ENCODE assay signal across 19 mouse cellular contexts in the genomic region with DNA sequence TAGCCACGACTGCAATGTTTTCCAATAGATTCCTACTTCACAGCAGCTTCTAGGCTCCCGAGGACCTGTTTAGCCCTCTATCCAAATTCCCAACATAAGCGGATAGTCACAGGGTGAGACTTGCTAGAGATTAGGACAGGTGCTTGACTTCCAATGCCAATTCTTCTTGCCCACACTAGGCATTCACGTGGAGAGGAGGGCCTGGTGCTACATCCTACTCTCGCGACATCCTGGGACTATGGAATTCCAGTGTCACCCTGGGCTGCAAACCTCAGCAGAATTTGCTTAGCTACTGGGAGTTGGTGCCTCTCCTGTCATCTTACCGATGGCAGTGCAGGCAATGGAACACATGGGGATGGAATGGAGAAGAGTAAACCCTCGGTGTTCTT. TPM values are rescaled to one million over a fixed set of nuclear protein-coding genes. Genes with fewer than 3 reads are reported as not detected.
DNase-seq lines count a peak whose midpoint lies in the region; ATAC-seq and TF ChIP-seq lines count a peak whose summit lies in the region.
"Had no signal": no experiment of that assay in that cellular context is flagged by ENCODE, and none has a peak within 500 bp of the region (broad histone marks: within the 10 kb centered on the region; RNA-seq: fewer than 3 reads in every experiment).

No protein-coding gene starts in this region.

- no peak overlapping the region for H3K4me3 ChIP-seq in heart, adult 2 months
- no peak overlapping the region for H3K4me3 ChIP-seq in heart, embryonic 14.5 days (ENCODE audit: control insufficient read depth in 1 of 2, insufficient read depth in 1 of 2, low read depth in 1 of 2, low read length in 2 of 2)
- H3K4me3 ChIP-seq in testis, adult 2 months (ENCODE audit: control insufficient read depth, low read depth, low read length) = no peak overlapping the region
- H3K4me3 ChIP-seq: embryonic facial prominence, embryonic 10.5 days; forebrain, embryonic 13.5 days; hindbrain, embryonic 15.5 days had no signal

- peak overlapping the region; percentile 75 for H3K27ac ChIP-seq in heart, adult 2 months
- H3K27ac ChIP-seq in heart, embryonic 14.5 days (replicated peaks in 1 of 2; ENCODE audit: control insufficient read depth in 1 of 2, insufficient read depth in 1 of 2, low read depth in 2 of 2, low read length in 2 of 2) = peak overlapping the region; percentile 15 to 55; a peak in 3 of 4 replicates
- H3K27ac ChIP-seq in testis, adult 2 months (ENCODE audit: control insufficient read depth, insufficient read depth, low read depth, low read length) = peak overlapping the region; percentile 45
- H3K27ac ChIP-seq: embryonic facial prominence, embryonic 10.5 days; forebrain, embryonic 13.5 days; hindbrain, embryonic 15.5 days had no signal

- H3K79me2 ChIP-seq in heart, adult 2 months (replicated peaks; ENCODE audit: control insufficient read depth, insufficient read depth, low read length) = no peaks in the 10 kb centered on the region

- 51% methylated on average over 8 of the region's 8 CpGs for WGBS in heart, adult 2 months
- 72% methylated on average over 8 of the region's 8 CpGs for WGBS in heart, embryonic 14.5 days

- H3K9me3 ChIP-seq in heart, embryonic 14.5 days (ENCODE audit: control insufficient read depth, low read length) = no peaks in the 10 kb centered on the region
- H3K9me3 ChIP-seq: embryonic facial prominence, embryonic 10.5 days; forebrain, embryonic 13.5 days; hindbrain, embryonic 15.5 days had no signal

- no peak overlapping the region for H3K4me2 ChIP-seq in heart, embryonic 14.5 days (ENCODE audit: low read length)
- H3K4me2 ChIP-seq: forebrain, embryonic 13.5 days; hindbrain, embryonic 15.5 days had no signal

- H3K36me3 ChIP-seq in heart, adult 2 months (ENCODE audit: control insufficient read depth, insufficient read depth, low read length) = peaks cover 3% of the 10 kb centered on the region; the same call in 1 of the 2 replicates
- no peaks in the 10 kb centered on the region for H3K36me3 ChIP-seq in heart, embryonic 14.5 days (ENCODE audit: control insufficient read depth, insufficient read depth, low read length)
- H3K36me3 ChIP-seq in testis, adult 2 months (ENCODE audit: control insufficient read depth, insufficient read depth, low read length) = no peaks in the 10 kb centered on the region
- H3K36me3 ChIP-seq: embryonic facial prominence, embryonic 10.5 days; hindbrain, embryonic 15.5 days had no signal

- no peak for TF ChIP-seq CTCF in heart, adult 2 months (IDR thresholded peaks at IDR 0.05)
- no peak for TF ChIP-seq CTCF in testis, adult 2 months (IDR thresholded peaks at IDR 0.05; ENCODE audit: control insufficient read depth, insufficient read depth, insufficient replicate concordance, low read depth, low read length)

- no peaks in the 10 kb centered on the region for H3K27me3 ChIP-seq in heart, adult 2 months (ENCODE audit: control insufficient read depth, insufficient read depth, low read length)
- no peaks in the 10 kb centered on the region for H3K27me3 ChIP-seq in heart, embryonic 14.5 days (ENCODE audit: control insufficient read depth, insufficient read depth, low read length)
- H3K27me3 ChIP-seq in testis, adult 2 months (ENCODE audit: control insufficient read depth, insufficient read depth, low read length) = no peaks in the 10 kb centered on the region
- H3K27me3 ChIP-seq: forebrain, embryonic 13.5 days; hindbrain, embryonic 15.5 days had no signal

- DNase-seq in heart, adult 2 months = no peak
- DNase-seq in heart, adult 9 months (ENCODE audit: low spot score in 2 of 2) = no peak
- no peak for DNase-seq in heart, adult 8-10 months (ENCODE audit: low spot score)
- no peak for DNase-seq in testis, postnatal 10 days (ENCODE audit: low spot score)
- DNase-seq in adipocyte (ENCODE audit: low spot score) = no peak
- DNase-seq: cerebellum, adult 2 months; forebrain, postnatal 0 days; gastrocnemius, postnatal 14 days; kidney, adult 2 months had no signal

- TF ChIP-seq POLR2A in heart, adult 2 months (IDR thresholded peaks at IDR 0.05; ENCODE audit: insufficient read depth, low read depth, low read length) = no peak
- no peak for TF ChIP-seq POLR2A in testis, adult 2 months (IDR thresholded peaks at IDR 0.05; ENCODE audit: control insufficient read depth, low read depth, low read length)

- H3K9ac ChIP-seq in heart, adult 2 months (ENCODE audit: low read depth, low read length) = no peak overlapping the region
- no peak overlapping the region for H3K9ac ChIP-seq in heart, embryonic 14.5 days (ENCODE audit: low read length)
- H3K9ac ChIP-seq: forebrain, embryonic 13.5 days; forebrain, postnatal 0 days; hindbrain, embryonic 15.5 days had no signal

- H3K4me1 ChIP-seq in heart, adult 2 months (ENCODE audit: control insufficient read depth, insufficient read depth, low read length) = peaks cover 5% of the 10 kb centered on the region
- H3K4me1 ChIP-seq in heart, embryonic 14.5 days (ENCODE audit: control insufficient read depth in 2 of 2, insufficient read depth in 2 of 2, low read length in 2 of 2) = peaks cover 3 to 10% of the 10 kb centered on the region in 2 experiments; a peak in 3 of 4 replicates
- H3K4me1 ChIP-seq in testis, adult 2 months (ENCODE audit: control insufficient read depth, insufficient read depth, low read length) = no peaks in the 10 kb centered on the region
- H3K4me1 ChIP-seq: embryonic facial prominence, embryonic 10.5 days; forebrain, embryonic 13.5 days; hindbrain, embryonic 15.5 days had no signal

- TF ChIP-seq EP300 in heart, adult 2 months (IDR thresholded peaks at IDR 0.05; ENCODE audit: insufficient read depth, low read depth, low read length) = no peak

- intact Hi-C loops in heart, adult 2 months (cut with DNase I) = no loop called here

- no peak for ATAC-seq in heart, embryonic 14.5 days (ENCODE audit: insufficient number of reproducible peaks, insufficient read depth, low FRiP score, low read depth)
- ATAC-seq: forebrain, embryonic 13.5 days; forebrain, postnatal 0 days; intestine, embryonic 16.5 days had no signal

RNA-seq across cellular contexts. Expression of a gene that starts 13.3 kb away (rescaled TPM):
- total RNA-seq in heart, adult 2 months (2021) = under 1 TPM; 0.27 to 0.94 TPM
- 0.86 and 1.3 TPM in 2 replicates for polyA plus RNA-seq in heart, adult 2 months (2012; rRNA removed)
- 0.24 and 0.39 TPM in 2 replicates for polyA plus RNA-seq in heart, embryonic 14.5 days (2014; fragmentation: Nextera tagmentation; extraction: Ambion mirVana)
- total RNA-seq in heart, adult 8-10 months (2022) = 1 to 10 TPM in 2 of 4 experiments, under 1 TPM in 2; 0.47 to 1.9 (median 1.0) TPM
- 0.38 and 0.64 TPM in 2 replicates for polyA plus RNA-seq in testis, adult 2 months (2012; rRNA removed)
- total RNA-seq: adrenal gland, postnatal 25 days; forebrain, postnatal 0 days; gastrocnemius, adult 18-20 months; gastrocnemius, postnatal 14 days had no signal
- polyA plus RNA-seq: C2C12; embryonic facial prominence, embryonic 10.5 days; hindbrain, embryonic 11.5 days; hindbrain, embryonic 15.5 days had no signal
